Mouse (Mus musculus) limb, embryonic 14.5 days (tissue): Measurements from ENCODE around the gene Laptm4a. TPM values are rescaled to one million over a fixed set of nuclear protein-coding genes. Genes with fewer than 3 reads are reported as not detected.

ENCODE experiments used
- ATAC-seq: fragments of 200-750 bp; cut with Nextera tagmentation; 2 replicates; pipeline ENCODE4 v1.8.0; 2017; ENCODE audit warnings: low read depth, moderate number of reproducible peaks, moderate TSS enrichment; ENCODE audit not compliant: low FRiP score
- DNase-seq: peaks from one replicate; pipeline ENCODE4 v3.0.0-alpha.2; 2015; ENCODE audit warnings: low spot score
- H3K27ac ChIP-seq: fragments of 300-500 bp; sonication (generic); replicated peaks from 2 replicates; pipeline ENCODE4 v1.5.1; 2014; ENCODE audit warnings: low read depth, mild to moderate bottlenecking, low read length, moderate library complexity, mixed read lengths
- H3K27me3 ChIP-seq: fragments of 300-500 bp; sonication (generic); 2 replicates; pipeline ENCODE4 v1.6.1; 2014; ENCODE audit warnings: low read length, mixed read lengths; ENCODE audit not compliant: control insufficient read depth, insufficient read depth
- H3K36me3 ChIP-seq: fragments of 300-500 bp; sonication (generic); 2 replicates; pipeline ENCODE4 v1.6.1; 2014; ENCODE audit warnings: mild to moderate bottlenecking, low read length, moderate library complexity, mixed read lengths; ENCODE audit not compliant: control insufficient read depth, insufficient read depth
- H3K4me1 ChIP-seq: fragments of 300-500 bp; sonication (generic); 2 replicates; pipeline ENCODE4 v1.6.1; 2014; ENCODE audit warnings: antibody characterized with exemption, low read length, mixed read lengths; ENCODE audit not compliant: control insufficient read depth, insufficient read depth
- H3K4me2 ChIP-seq: fragments of 300-500 bp; sonication (generic); replicated peaks from 2 replicates; pipeline ENCODE4 v1.6.1; 2014; ENCODE audit warnings: low read depth, mild to moderate bottlenecking, low read length, moderate library complexity; ENCODE audit not compliant: severe bottlenecking
- H3K4me3 ChIP-seq: fragments of 300-500 bp; sonication (generic); replicated peaks from 2 replicates; pipeline ENCODE4 v1.5.1; 2014; ENCODE audit warnings: low read length
- H3K9ac ChIP-seq: fragments of 300-500 bp; sonication (generic); 2 replicates; pipeline ENCODE4 v1.6.1; 2014; ENCODE audit warnings: mild to moderate bottlenecking, low read depth, low read length, moderate library complexity; ENCODE audit not compliant: severe bottlenecking
- H3K9me3 ChIP-seq: fragments of 300-500 bp; sonication (generic); 2 replicates; pipeline ENCODE4 v1.6.1; 2016; ENCODE audit warnings: low read length; ENCODE audit not compliant: control insufficient read depth
- POLR2A ChIP-seq: fragments of 200-500 bp; IDR thresholded peaks from 2 replicates; pipeline ENCODE4 v1.8.0; 2012; ENCODE audit warnings: inconsistent platforms, mild to moderate bottlenecking, moderate library complexity, borderline replicate concordance; ENCODE audit not compliant: insufficient read depth, insufficient read length; ENCODE audit errors: extremely low read depth
- WGBS: fragments of 180-500 bp; shearing (Covaris S2); extraction: QIAGEN DNeasy Blood & Tissue Kit; methylation state at CpG from one replicate; pipeline ENCODE4 v1.1.7; 2014; 5-methylcytosine and 5-hydroxymethylcytosine counted together
- polyA plus RNA-seq, 2 experiments: library from polyadenylated mRNA; depleted of rRNA in 1 of 2; stranded (reverse) in 1 of 2; unstranded in 1 of 2; fragments of >200 nt; fragmentation: Nextera tagmentation in 1 of 2; extraction: Ambion mirVana in 1 of 2; gene quantifications; 2 replicates each; pipeline versions ENCODE4 v1.2.1 to v1.2.3; 2012 to 2014

Gene Laptm4a
- polyA plus RNA-seq, 2 experiments = 358 to 619 TPM

DNA sequence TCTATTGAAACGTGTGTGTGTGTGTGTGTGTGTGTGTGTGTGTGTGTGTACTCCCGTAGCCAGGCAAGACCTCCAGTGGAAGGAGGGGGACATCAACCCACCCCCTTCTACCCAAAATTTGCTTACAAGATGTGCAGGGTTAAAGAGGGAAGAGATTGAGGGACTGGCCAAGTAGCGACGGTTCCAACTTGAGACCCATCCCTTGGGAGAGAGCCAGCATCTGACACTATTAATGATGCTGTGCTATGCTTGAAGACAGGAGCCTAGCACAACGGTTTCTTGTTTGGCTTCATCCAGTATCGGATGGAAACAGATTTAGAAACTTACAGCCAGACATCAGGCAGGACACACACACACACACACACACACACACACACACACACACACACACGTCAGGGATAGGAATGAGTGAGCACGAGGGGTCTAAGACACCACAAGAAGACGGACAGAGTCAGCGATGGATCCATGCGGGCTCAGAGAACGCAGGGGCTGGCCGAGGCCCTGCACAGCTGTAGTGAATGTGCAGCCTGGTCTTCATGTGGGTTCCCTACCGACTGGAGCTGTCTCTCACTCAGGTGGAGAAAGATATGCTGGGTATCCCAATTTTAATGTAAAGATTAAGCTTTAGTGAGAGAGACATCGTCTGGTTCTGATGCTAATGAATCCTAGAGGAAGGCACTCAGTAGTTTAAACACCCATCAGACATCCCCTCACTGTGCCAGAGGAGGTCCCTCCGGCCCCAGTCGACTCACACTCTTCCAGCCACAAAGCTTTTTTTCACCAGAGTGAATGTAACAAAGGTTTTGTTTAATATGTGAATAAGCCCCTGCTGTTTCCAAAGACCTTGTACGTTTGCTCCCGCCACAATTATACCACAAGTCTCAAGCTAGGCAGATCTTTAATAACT lies 22.3 kb upstream of the Laptm4a start:
- no peak overlapping the region for H3K4me2 ChIP-seq
- H3K9ac ChIP-seq = no peak overlapping the region
- TF ChIP-seq POLR2A = no peak
- no peaks in the 10 kb centered on the region for H3K36me3 ChIP-seq
- no peaks in the 10 kb centered on the region for H3K9me3 ChIP-seq
- no peaks in the 10 kb centered on the region for H3K27me3 ChIP-seq
- H3K4me3 ChIP-seq = no peak overlapping the region
- H3K27ac ChIP-seq = no peak overlapping the region
- WGBS = 64% methylated on average over 19 of the region's 19 CpGs
- DNase-seq = no peak
- ATAC-seq = no peak
- peaks cover 27% of the 10 kb centered on the region for H3K4me1 ChIP-seq

DNA sequence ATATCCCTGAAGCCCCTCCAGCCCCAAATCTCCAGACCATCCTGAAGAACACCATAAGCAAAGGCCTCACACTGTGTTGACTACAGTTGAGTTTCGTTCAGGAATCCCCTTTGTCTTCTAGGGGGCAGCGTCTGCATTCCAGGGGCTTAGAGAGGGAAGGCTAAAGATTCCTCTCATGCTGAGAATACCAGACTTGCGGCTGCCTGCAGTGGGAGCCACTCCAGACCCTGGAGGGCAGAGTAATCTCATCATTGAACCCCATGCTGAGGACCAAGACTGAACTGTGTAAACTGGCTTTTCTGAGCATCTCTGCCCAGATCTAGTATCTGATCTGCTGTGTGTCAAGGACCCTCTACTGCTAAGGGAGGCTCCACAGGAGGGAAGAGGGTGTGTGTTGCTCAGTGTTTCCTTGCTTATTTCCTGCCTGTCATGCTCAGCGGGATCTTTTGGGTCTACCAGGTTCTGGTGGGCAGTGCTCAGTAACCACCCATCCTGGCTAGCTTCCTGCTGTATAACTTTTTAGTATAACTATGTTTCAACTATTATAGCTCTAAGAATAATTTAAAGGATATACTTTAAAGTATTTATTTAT lies 21.3 kb upstream of the Laptm4a start:
- Histone ChIP-seq H3K9ac (no peak overlapping the region), H3K27ac (peak overlapping the region; percentile 10; the same call in 1 of the 2 replicates), H3K27me3 (no peaks in the 10 kb centered on the region), H3K36me3 (no peaks in the 10 kb centered on the region), H3K4me3 (no peak overlapping the region), H3K4me2 (no peak overlapping the region), H3K9me3 (no peaks in the 10 kb centered on the region), H3K4me1 (peaks cover 27% of the 10 kb centered on the region)
- no peak for DNase-seq
- WGBS = 28% methylated on average over 4 of the region's 4 CpGs
- TF ChIP-seq POLR2A = no peak
- ATAC-seq = peak; percentile 38; the same call in 1 of the 2 replicates

DNA sequence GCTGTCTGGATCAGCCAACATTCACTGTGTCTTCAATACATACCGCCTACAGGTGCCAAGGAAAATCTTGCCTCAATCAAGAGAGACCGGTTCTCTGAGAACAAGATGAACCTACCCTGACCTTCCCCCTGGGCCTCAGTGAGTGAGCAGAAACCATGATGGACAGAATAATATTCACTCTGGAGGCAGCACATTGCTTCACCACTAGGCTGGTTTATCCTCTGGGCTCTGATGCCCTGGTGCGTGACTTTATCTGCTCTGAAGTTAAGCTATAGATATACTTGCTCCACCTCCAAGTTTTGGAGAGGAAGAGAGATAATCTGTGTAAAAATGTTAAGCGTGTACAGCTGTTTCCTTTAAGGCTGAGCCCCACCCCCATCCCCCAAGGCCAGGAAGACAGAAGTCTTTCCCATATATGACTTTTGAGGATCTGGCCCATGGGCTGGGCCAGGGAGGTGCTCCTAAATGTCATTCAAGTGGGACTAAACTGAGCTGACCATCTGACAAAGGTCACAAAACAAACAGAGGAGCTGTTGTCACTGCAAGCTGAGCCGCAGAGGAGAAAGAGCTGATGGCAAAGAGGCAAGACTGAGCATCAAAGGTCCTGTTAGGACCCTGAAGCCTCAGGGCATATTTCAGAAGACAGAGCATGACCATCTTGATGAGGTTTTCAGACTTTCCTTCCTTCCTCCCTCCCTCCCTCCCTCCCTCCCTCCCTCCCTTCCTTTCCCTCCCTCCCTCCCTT lies 20.4 kb upstream of the Laptm4a start:
- no peak for TF ChIP-seq POLR2A
- no peak overlapping the region for H3K4me2 ChIP-seq
- WGBS = 31% methylated on average over 5 of the region's 5 CpGs
- no peak overlapping the region; the same call in 1 of the 2 replicates for H3K27ac ChIP-seq
- H3K9ac ChIP-seq = no peak overlapping the region
- H3K4me1 ChIP-seq = peaks cover 27% of the 10 kb centered on the region
- no peaks in the 10 kb centered on the region for H3K27me3 ChIP-seq
- no peaks in the 10 kb centered on the region for H3K9me3 ChIP-seq
- no peak overlapping the region for H3K4me3 ChIP-seq
- H3K36me3 ChIP-seq = no peaks in the 10 kb centered on the region
- DNase-seq (peak; percentile 46), ATAC-seq (peak; percentile 42)

DNA sequence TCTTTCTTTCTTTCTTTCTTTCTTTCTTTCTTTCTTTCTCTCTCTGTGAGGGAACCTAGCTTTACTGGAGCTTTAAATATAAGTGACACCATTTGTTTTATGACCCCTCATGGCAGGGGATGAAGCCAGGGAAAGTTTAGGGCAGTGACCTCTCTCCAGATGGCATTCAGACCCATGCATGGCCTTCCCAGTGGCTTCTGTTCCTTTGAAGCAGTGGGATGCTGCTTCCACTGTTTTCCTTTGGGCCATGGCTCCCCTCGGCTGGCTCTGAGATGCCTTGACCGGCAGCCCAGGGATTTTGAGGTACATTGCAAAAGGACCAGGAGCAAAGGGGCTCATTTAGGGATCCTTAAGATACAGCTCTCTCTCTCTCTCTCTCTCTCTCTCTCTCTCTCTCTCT lies 19.5 kb upstream of the Laptm4a start:
- H3K4me3 ChIP-seq = no peak overlapping the region
- H3K9me3 ChIP-seq = no peaks in the 10 kb centered on the region
- ATAC-seq (no peak), DNase-seq (no peak)
- H3K9ac ChIP-seq = no peak overlapping the region
- H3K27ac ChIP-seq = no peak overlapping the region
- no peaks in the 10 kb centered on the region for H3K27me3 ChIP-seq
- no peak for TF ChIP-seq POLR2A
- 15% methylated on average over 2 of the region's 2 CpGs for WGBS
- H3K36me3 ChIP-seq = no peaks in the 10 kb centered on the region
- no peak overlapping the region for H3K4me2 ChIP-seq
- peaks cover 25% of the 10 kb centered on the region for H3K4me1 ChIP-seq

DNA sequence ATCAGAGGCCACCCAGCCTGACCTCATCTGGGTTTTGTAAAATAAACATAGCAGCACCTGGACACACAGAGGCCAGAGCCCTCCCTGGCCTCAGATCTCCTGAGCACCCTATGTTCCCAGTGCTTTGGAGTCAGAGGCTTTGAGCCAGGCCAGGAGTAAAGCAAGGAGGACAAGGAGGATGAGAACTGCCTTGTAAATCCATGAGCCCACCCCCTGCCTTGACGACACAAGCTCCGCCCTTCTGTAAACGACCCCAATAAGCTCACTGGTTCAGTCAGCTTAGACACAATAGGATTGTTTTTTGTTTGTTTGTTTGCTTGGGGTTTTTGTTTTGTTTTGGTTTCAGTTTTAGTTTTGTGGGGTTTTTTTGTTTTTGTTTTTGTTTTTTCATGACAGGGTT lies 19.0 kb upstream of the Laptm4a start:
- ATAC-seq (no peak), DNase-seq (no peak)
- Histone ChIP-seq H3K36me3 (no peaks in the 10 kb centered on the region), H3K27me3 (no peaks in the 10 kb centered on the region), H3K27ac (no peak overlapping the region), H3K9me3 (no peaks in the 10 kb centered on the region), H3K9ac (no peak overlapping the region), H3K4me1 (peaks cover 21% of the 10 kb centered on the region), H3K4me3 (no peak overlapping the region), H3K4me2 (no peak overlapping the region)
- WGBS = 37% methylated on average over 3 of the region's 3 CpGs
- no peak for TF ChIP-seq POLR2A
